Mouse (Mus musculus) E14TG2a.4 (cell line): ENCODE data around the gene Hba-x.
A peak's percentile ranks its signal among the peaks of the same experiment; 100 is the strongest.

Experiments used
- H3K27me3 ChIP-seq: 2 replicates; pipeline ENCODE4 v1.6.1; 2014; ENCODE audit warnings: low read length, control low read depth; ENCODE audit not compliant: insufficient read depth
- H3K36me3 ChIP-seq: 2 replicates; pipeline ENCODE4 v1.6.1; 2014; ENCODE audit warnings: low read length, control low read depth; ENCODE audit not compliant: insufficient read depth
- H3K4me1 ChIP-seq: replicated peaks from 2 replicates; pipeline ENCODE4 v1.6.1; 2014; ENCODE audit warnings: low read depth, low read length, control low read depth
- H3K4me3 ChIP-seq: replicated peaks from 2 replicates; pipeline ENCODE4 v1.5.1; 2014; ENCODE audit warnings: mild to moderate bottlenecking, low read length
- H3K9me3 ChIP-seq: 2 replicates; pipeline ENCODE4 v1.6.1; 2014; ENCODE audit warnings: low read length, control low read depth
- CTCF ChIP-seq: conservative IDR thresholded peaks from 2 replicates; pipeline ENCODE4 v1.5.1; 2014; ENCODE audit warnings: low read length
- NANOG ChIP-seq: IDR thresholded peaks from 2 replicates; pipeline ENCODE4 v1.6.1; 2014; ENCODE audit warnings: borderline replicate concordance, low read length, mixed read lengths
- POU5F1 ChIP-seq: IDR thresholded peaks from 2 replicates; pipeline ENCODE4 v1.6.1; 2014; ENCODE audit warnings: low read length, borderline replicate concordance

The Hba-x gene

GRCm38 (mm10) chr11:32276347-32276746 lies at the start of gene Hba-x:
Gene Hba-x (plus strand): TSS chr11:32276400.
- H3K4me3 ChIP-seq = no peak within 1 kb of the TSS
- TF ChIP-seq POU5F1 = no peak
- TF ChIP-seq CTCF = no peak
- TF ChIP-seq NANOG = no peak
- peaks cover 74% of the 10 kb centered on the region for H3K27me3 ChIP-seq
- H3K36me3 ChIP-seq = no peaks in the 10 kb centered on the region
- H3K4me1 ChIP-seq = peaks cover 14% of the 10 kb centered on the region
- H3K9me3 ChIP-seq = no peaks in the 10 kb centered on the region

- H3K27me3 ChIP-seq = peaks cover 28% of the 10 kb centered on the region
Observed at GRCm38 (mm10) chr11:32227041-32227440, 49.2 kb upstream of the Hba-x start.

DNA sequence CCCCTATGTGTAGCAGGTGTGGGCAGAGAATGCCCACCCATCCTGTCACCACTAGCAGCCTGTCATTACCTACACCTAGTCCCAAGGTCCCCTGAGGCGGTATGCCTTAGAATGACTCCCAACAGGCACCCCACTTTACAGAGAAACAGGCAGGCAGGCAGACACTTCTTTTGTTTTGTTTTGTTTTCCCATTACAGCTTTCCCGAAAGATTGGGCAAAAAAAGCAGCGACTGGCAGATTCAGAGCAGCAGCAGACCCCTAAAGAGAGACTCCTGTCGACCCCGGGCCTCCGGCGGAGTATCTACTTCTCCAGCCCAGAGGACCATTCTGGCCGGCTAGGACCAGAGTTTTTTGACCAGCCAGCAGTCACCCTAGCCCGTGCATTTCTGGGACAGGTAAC lies 48.6 kb upstream of the Hba-x start:
- H3K4me1 ChIP-seq = peaks cover 49% of the 10 kb centered on the region
- TF ChIP-seq NANOG = no peak
- no peak for TF ChIP-seq CTCF
- no peak for TF ChIP-seq POU5F1
- peak overlapping the region; percentile 91 for H3K4me3 ChIP-seq
- peaks cover 50% of the 10 kb centered on the region for H3K36me3 ChIP-seq
- H3K9me3 ChIP-seq = no peaks in the 10 kb centered on the region
- H3K27me3 ChIP-seq = peaks cover 25% of the 10 kb centered on the region

More at GRCm38 (mm10) chr11:32227041-32227440, 49.2 kb upstream of the Hba-x start:
- Histone ChIP-seq H3K4me3 (peak overlapping the region; percentile 91), H3K4me1 (peaks cover 50% of the 10 kb centered on the region), H3K9me3 (no peaks in the 10 kb centered on the region), H3K36me3 (peaks cover 44% of the 10 kb centered on the region)
- TF ChIP-seq CTCF (no peak), NANOG (no peak), POU5F1 (no peak)

DNA sequence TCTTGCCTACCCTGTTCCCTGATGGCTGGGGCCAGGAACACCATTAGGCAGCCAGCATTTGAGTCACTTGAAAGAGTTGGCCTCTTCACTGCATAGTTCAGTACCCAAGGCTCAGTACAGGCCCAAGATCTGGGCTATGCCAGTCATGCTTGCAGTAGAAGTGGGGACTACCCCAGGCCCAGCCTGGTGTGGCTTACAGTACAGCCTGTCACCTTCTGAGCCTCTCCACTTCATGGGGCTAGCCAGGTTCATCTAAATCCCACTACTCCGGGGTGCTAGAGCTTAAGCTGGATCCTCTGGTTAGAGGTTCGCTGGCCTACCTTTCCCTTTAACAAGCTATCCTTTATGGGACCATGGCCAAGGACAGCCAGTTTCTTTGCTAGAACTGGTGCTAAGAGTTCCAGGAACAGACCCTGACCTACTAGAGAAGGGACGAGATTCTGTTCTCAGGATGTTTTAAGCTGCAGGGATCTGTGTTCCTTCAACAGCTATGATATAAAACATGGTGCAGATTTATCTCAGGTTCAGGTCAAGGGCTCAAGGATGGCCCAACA lies 47.8 kb upstream of the Hba-x start:
- no peak for TF ChIP-seq NANOG
- no peak for TF ChIP-seq POU5F1
- TF ChIP-seq CTCF = no peak
- H3K27me3 ChIP-seq = peaks cover 17% of the 10 kb centered on the region
- peaks cover 47% of the 10 kb centered on the region for H3K4me1 ChIP-seq
- H3K9me3 ChIP-seq = no peaks in the 10 kb centered on the region
- no peak overlapping the region for H3K4me3 ChIP-seq
- H3K36me3 ChIP-seq = peaks cover 57% of the 10 kb centered on the region

GRCm38 (mm10) chr11:32230220-32230619 lies 46.0 kb upstream of the Hba-x start:
- TF ChIP-seq CTCF = no peak
- TF ChIP-seq POU5F1 = no peak
- TF ChIP-seq NANOG = no peak
- H3K36me3 ChIP-seq = peaks cover 75% of the 10 kb centered on the region
- no peaks in the 10 kb centered on the region for H3K9me3 ChIP-seq
- H3K27me3 ChIP-seq = no peaks in the 10 kb centered on the region
- no peak overlapping the region for H3K4me3 ChIP-seq
- peaks cover 29% of the 10 kb centered on the region for H3K4me1 ChIP-seq

DNA sequence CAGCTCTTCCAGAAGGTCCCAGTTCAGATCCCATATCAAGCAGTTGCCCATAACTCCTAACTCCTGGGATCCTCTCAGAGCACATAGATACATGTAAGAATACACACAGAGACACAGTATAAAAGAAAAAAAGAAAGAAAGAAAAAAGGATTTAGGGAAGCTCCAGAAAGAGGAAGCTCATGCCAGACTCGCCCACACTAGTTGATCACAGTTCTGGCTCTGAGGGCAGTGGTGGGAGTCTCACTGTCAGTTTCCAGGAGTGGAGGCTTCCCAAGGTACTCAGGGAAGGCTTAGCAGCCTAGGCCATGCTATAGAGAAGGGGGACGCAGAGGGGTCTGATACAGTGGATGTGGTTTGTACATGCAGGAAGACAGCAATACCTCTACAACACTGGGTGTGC lies 45.1 kb upstream of the Hba-x start:
- no peak overlapping the region for H3K4me3 ChIP-seq
- H3K4me1 ChIP-seq = peaks cover 20% of the 10 kb centered on the region
- peaks cover 84% of the 10 kb centered on the region for H3K36me3 ChIP-seq
- no peaks in the 10 kb centered on the region for H3K27me3 ChIP-seq
- no peaks in the 10 kb centered on the region for H3K9me3 ChIP-seq
- TF ChIP-seq NANOG (no peak), POU5F1 (no peak)

DNA sequence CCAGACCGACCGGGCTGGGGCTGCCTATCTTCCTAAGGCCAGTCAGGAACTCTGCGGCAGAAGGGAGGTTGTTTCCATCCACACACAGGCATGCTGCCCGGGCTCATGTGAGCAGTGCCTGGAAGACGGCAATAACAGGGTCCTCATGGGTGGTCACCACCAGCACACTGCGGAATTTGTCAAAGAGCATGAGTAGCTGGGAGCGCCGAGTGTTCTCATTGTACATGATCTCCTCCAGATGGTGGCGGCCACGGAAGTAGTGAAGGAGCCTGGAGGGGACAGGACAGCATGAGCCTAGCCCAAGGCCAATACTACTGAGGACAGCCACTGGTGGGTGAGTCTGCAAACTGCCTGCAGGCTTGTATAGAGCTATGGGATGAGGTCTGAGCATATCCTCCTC lies 43.4 kb upstream of the Hba-x start:
- H3K27me3 ChIP-seq = no peaks in the 10 kb centered on the region
- H3K4me3 ChIP-seq = no peak overlapping the region
- H3K4me1 ChIP-seq = peaks cover 10% of the 10 kb centered on the region
- H3K9me3 ChIP-seq = no peaks in the 10 kb centered on the region
- TF ChIP-seq POU5F1 (no peak), CTCF (no peak), NANOG (no peak)
- H3K36me3 ChIP-seq = peaks cover 99% of the 10 kb centered on the region

- H3K36me3 ChIP-seq = peaks cover 95% of the 10 kb centered on the region
- peaks cover 13% of the 10 kb centered on the region for H3K4me1 ChIP-seq
- H3K27me3 ChIP-seq = no peaks in the 10 kb centered on the region
- H3K4me3 ChIP-seq = no peak overlapping the region
- no peak for TF ChIP-seq NANOG
- no peak for TF ChIP-seq POU5F1
- no peak for TF ChIP-seq CTCF
- H3K9me3 ChIP-seq = no peaks in the 10 kb centered on the region
Observed at GRCm38 (mm10) chr11:32233895-32234294, 42.3 kb upstream of the Hba-x start.

DNA sequence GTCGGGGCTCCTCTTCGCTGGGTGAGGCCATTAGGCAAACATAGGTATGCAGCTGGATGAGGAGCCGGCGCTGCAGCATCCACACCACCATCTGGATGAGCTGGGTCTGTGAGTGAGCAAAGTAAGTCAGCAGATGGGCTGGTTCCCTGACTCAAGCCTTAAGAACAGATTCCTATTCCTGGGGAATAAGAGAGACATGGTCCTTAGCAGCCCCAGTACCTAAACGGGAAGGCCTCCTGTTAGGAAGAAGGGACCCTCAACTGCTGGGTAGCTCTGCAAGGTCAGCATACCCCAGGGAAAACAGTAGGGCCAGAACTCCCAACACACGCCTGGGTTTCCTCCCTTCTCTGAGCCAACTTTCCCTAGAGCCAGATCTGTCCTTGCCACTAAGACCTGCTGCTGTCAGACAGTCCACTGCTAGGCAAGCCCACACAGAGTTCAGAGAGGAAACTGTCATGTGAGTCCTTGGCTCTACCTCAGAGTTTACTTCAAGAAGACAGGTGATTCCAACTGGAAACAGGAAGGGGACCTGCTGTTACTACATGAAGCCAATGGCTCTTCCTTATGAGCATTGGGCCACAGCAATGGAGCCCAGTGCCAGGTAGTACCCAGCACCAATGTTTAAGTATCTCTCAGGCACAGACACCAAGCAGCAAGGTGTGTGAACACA lies 41.2 kb upstream of the Hba-x start:
- Histone ChIP-seq H3K4me1 (peaks cover 13% of the 10 kb centered on the region), H3K4me3 (no peak overlapping the region), H3K9me3 (no peaks in the 10 kb centered on the region), H3K27me3 (no peaks in the 10 kb centered on the region), H3K36me3 (peaks cover 94% of the 10 kb centered on the region)
- TF ChIP-seq CTCF (no peak), NANOG (no peak), POU5F1 (no peak)
